17 mouse cellular contexts compared by ENCODE assay signal in the genomic region with DNA sequence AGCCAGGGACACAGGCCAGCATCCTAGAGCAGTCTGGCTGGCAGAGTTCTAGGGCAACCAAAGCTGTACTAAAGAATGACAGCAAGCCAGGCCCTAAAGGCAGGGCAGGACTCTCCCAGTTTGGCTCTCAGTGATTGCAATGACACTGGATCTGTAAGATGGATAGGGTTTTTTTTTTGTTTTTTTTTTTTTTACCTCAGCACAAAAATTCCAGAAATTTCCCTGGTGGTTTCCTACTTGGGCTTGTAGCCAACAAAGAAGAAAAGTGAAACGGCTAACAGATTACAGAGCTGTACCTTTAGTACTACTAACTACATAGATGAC. TPM values are rescaled to one million over a fixed set of nuclear protein-coding genes. Genes with fewer than 3 reads are reported as not detected.
DNase-seq lines count a peak whose midpoint lies in the region; ATAC-seq and TF ChIP-seq lines count a peak whose summit lies in the region.
"Had no signal": no experiment of that assay in that cellular context is flagged by ENCODE, and none has a peak within 500 bp of the region (broad histone marks: within the 10 kb centered on the region; RNA-seq: fewer than 3 reads in every experiment).

No protein-coding gene starts in this region.

- ATAC-seq in forebrain, embryonic 16.5 days, result 0 out of 2 replicates have a peak, but pooled peaks have one; percentile 20
- no peak for ATAC-seq in forebrain, embryonic 12.5 days (ENCODE audit: low FRiP score)
- ATAC-seq in Patski, result peak; percentile 74
- ATAC-seq: intestine, embryonic 15.5 days had no signal

- no peak for DNase-seq in kidney, adult 2 months
- DNase-seq in kidney, postnatal 14 days, result no peak
- peak; percentile 15 for DNase-seq in Patski (ENCODE audit: low read depth, low spot score)
- DNase-seq in urinary bladder, postnatal 4 days (ENCODE audit: low spot score in 2 of 2), result no peak
- no peak for DNase-seq in right cerebral cortex, postnatal 4 days
- DNase-seq: spleen, adult 18-20 months had no signal

- no peaks in the 10 kb centered on the region for H3K9me3 ChIP-seq in forebrain, embryonic 16.5 days (ENCODE audit: control insufficient read depth, low read length)
- no peaks in the 10 kb centered on the region for H3K9me3 ChIP-seq in forebrain, embryonic 12.5 days
- H3K9me3 ChIP-seq in E14TG2a.4 (ENCODE audit: low read length), result peaks cover 9% of the 10 kb centered on the region; the same call in 1 of the 2 replicates
- H3K9me3 ChIP-seq: forebrain, embryonic 15.5 days; heart, embryonic 15.5 days; intestine, embryonic 15.5 days; limb, embryonic 12.5 days had no signal

- no peak for TF ChIP-seq POLR2A in kidney, adult 2 months (IDR thresholded peaks at IDR 0.05; ENCODE audit: low read depth, low read length)

- no peak for TF ChIP-seq CTCF in kidney, adult 2 months (conservative IDR thresholded peaks at IDR 0.05; ENCODE audit: insufficient read depth, insufficient read length, low read depth, low read length)
- TF ChIP-seq CTCF in E14TG2a.4 (conservative IDR thresholded peaks at IDR 0.05; ENCODE audit: low read length) (no peak), Patski (IDR thresholded peaks at IDR 0.05) (no peak)

- CTCF ChIA-PET in Patski (lab: Charles Lee), result interaction anchor here (0.9 kb wide), 1 partner anchor 125 kb away, joined by 3 read pairs; no protein-coding TSS in a partner anchor

- WGBS in forebrain, embryonic 16.5 days, result 46% methylated on average over 1 of the region's 1 CpGs
- WGBS in forebrain, embryonic 12.5 days, result 86% methylated on average over 1 of the region's 1 CpGs
- 21% methylated on average over 1 of the region's 1 CpGs for WGBS in kidney, adult 2 months

- H3K4me2 ChIP-seq in forebrain, embryonic 16.5 days (ENCODE audit: low read length), result no peak overlapping the region
- H3K4me2 ChIP-seq in forebrain, embryonic 12.5 days, result no peak overlapping the region
- H3K4me2 ChIP-seq: forebrain, embryonic 15.5 days; heart, embryonic 15.5 days; intestine, embryonic 15.5 days; limb, embryonic 12.5 days; liver, embryonic 11.5 days; midbrain, embryonic 11.5 days had no signal

- POLR2A ChIA-PET in Patski (lab: Charles Lee), result interaction anchor here (0.7 kb wide), 1 partner anchor 28 kb away, joined by 4 read pairs; no protein-coding TSS in a partner anchor

- no peaks in the 10 kb centered on the region for H3K27me3 ChIP-seq in forebrain, embryonic 16.5 days (replicated peaks; ENCODE audit: control insufficient read depth, insufficient read depth, low read length)
- no peaks in the 10 kb centered on the region for H3K27me3 ChIP-seq in forebrain, embryonic 12.5 days
- H3K27me3 ChIP-seq in kidney, adult 2 months (replicated peaks; ENCODE audit: control insufficient read depth, insufficient read depth, low read length), result no peaks in the 10 kb centered on the region
- H3K27me3 ChIP-seq in E14TG2a.4 (ENCODE audit: insufficient read depth, low read length) (no peaks in the 10 kb centered on the region), Patski (no peaks in the 10 kb centered on the region)
- H3K27me3 ChIP-seq: forebrain, embryonic 15.5 days; heart, embryonic 15.5 days; intestine, embryonic 15.5 days; limb, embryonic 12.5 days had no signal

- no peak overlapping the region for H3K4me3 ChIP-seq in forebrain, embryonic 16.5 days (replicated peaks; ENCODE audit: low read length)
- no peak overlapping the region for H3K4me3 ChIP-seq in forebrain, embryonic 12.5 days (replicated peaks)
- H3K4me3 ChIP-seq in kidney, adult 2 months (ENCODE audit: insufficient read depth, low read depth, low read length), result no peak overlapping the region
- peak overlapping the region; percentile 43 for H3K4me3 ChIP-seq in E14TG2a.4 (replicated peaks; ENCODE audit: low read length)
- H3K4me3 ChIP-seq: forebrain, embryonic 15.5 days; heart, adult 2 months; heart, embryonic 15.5 days; intestine, embryonic 15.5 days; limb, embryonic 12.5 days had no signal

- H3K9ac ChIP-seq in forebrain, embryonic 16.5 days (replicated peaks; ENCODE audit: low read depth, low read length), result no peak overlapping the region
- no peak overlapping the region for H3K9ac ChIP-seq in forebrain, embryonic 12.5 days
- H3K9ac ChIP-seq: forebrain, embryonic 15.5 days; heart, embryonic 15.5 days; intestine, embryonic 15.5 days; limb, embryonic 12.5 days; liver, postnatal 0 days had no signal

- H3K36me3 ChIP-seq in forebrain, embryonic 16.5 days (ENCODE audit: control insufficient read depth, insufficient read depth), result no peaks in the 10 kb centered on the region
- no peaks in the 10 kb centered on the region for H3K36me3 ChIP-seq in forebrain, embryonic 12.5 days (replicated peaks)
- no peaks in the 10 kb centered on the region for H3K36me3 ChIP-seq in kidney, adult 2 months (ENCODE audit: control insufficient read depth, insufficient read depth, low read length)
- H3K36me3 ChIP-seq in E14TG2a.4 (ENCODE audit: insufficient read depth, low read length), result no peaks in the 10 kb centered on the region
- H3K36me3 ChIP-seq: forebrain, embryonic 15.5 days; heart, embryonic 15.5 days; intestine, embryonic 15.5 days; limb, embryonic 12.5 days had no signal

- H3K4me1 ChIP-seq in forebrain, embryonic 16.5 days (replicated peaks; ENCODE audit: control insufficient read depth, insufficient read depth, low read length), result no peaks in the 10 kb centered on the region
- no peaks in the 10 kb centered on the region for H3K4me1 ChIP-seq in forebrain, embryonic 12.5 days
- H3K4me1 ChIP-seq in kidney, adult 2 months (ENCODE audit: control insufficient read depth, insufficient read depth, low read length), result no peaks in the 10 kb centered on the region
- H3K4me1 ChIP-seq in E14TG2a.4 (replicated peaks; ENCODE audit: low read depth, low read length), result peaks cover 15% of the 10 kb centered on the region
- H3K4me1 ChIP-seq: heart, embryonic 15.5 days; intestine, embryonic 15.5 days; limb, embryonic 12.5 days had no signal

- no peak overlapping the region for H3K27ac ChIP-seq in forebrain, embryonic 16.5 days (ENCODE audit: low read length)
- H3K27ac ChIP-seq in forebrain, embryonic 12.5 days, result no peak overlapping the region
- peak overlapping the region; percentile 73 for H3K27ac ChIP-seq in kidney, adult 2 months (ENCODE audit: insufficient read depth, low read depth, low read length)
- H3K27ac ChIP-seq: forebrain, embryonic 15.5 days; heart, adult 2 months; heart, embryonic 15.5 days; intestine, embryonic 15.5 days; limb, embryonic 12.5 days had no signal

- in situ Hi-C loops in Patski (cut with MboI; ENCODE audit: low pct_unique_long_range_greater_than_20kb), result no loop called here

RNA-seq across cellular contexts. Expression of a gene that starts 52.9 kb away (rescaled TPM):
- polyA plus RNA-seq in forebrain, embryonic 16.5 days (2015; fragmentation: Nextera tagmentation; extraction: Ambion mirVana), result 15.5 and 18.5 TPM in 2 replicates
- polyA plus RNA-seq in forebrain, embryonic 12.5 days (2016; fragmentation: Nextera tagmentation; extraction: Ambion mirVana), result 13.9 and 14.6 TPM in 2 replicates
- 2.7 and 4.3 TPM in 2 replicates for polyA plus RNA-seq in kidney, adult 2 months (2012; rRNA removed)
- polyA plus RNA-seq in Patski (2021), result 14.4 TPM
